Mouse (Mus musculus) MEL (cell line): ENCODE data around the gene Trpv4.

Source experiments
- CTCF ChIP-seq, 3 experiments: IDR thresholded peaks in 2 of 3; conservative IDR thresholded peaks in 1 of 3; 2 replicates each; pipeline ENCODE4 v1.5.1; 2011 to 2012; ENCODE audit warnings: low read length in 3 of 3, low read depth in 2 of 3, mild to moderate bottlenecking in 2 of 3, improper control_type of control experiment in 1 of 3, inconsistent platforms in 1 of 3, mixed read lengths in 1 of 3, moderate library complexity in 1 of 3; ENCODE audit not compliant: control insufficient read depth in 1 of 3, insufficient read depth in 1 of 3, poor library complexity in 1 of 3, severe bottlenecking in 1 of 3
- GATA1 ChIP-seq: IDR thresholded peaks from 2 replicates; pipeline ENCODE4 v1.6.1; 2011; ENCODE audit warnings: low read depth, low read length, improper control_type of control experiment
- HCFC1 ChIP-seq: IDR thresholded peaks from 2 replicates; pipeline ENCODE4 v1.6.1; 2012; ENCODE audit warnings: low read depth, mild to moderate bottlenecking, inconsistent platforms, low read length, improper control_type of control experiment, moderate library complexity
- JUND ChIP-seq: IDR thresholded peaks from 2 replicates; pipeline ENCODE4 v1.6.1; 2011; ENCODE audit warnings: low read depth, mild to moderate bottlenecking, improper control_type of control experiment, low read length
- MAZ ChIP-seq: IDR thresholded peaks from 2 replicates; pipeline ENCODE4 v1.6.1; 2012; ENCODE audit warnings: low read depth, mild to moderate bottlenecking, inconsistent platforms, low read length, improper control_type of control experiment
- MEF2A ChIP-seq: IDR thresholded peaks from 2 replicates; pipeline ENCODE4 v1.6.1; 2014; ENCODE audit warnings: low read depth, mild to moderate bottlenecking, inconsistent platforms, low read length, improper control_type of control experiment; ENCODE audit not compliant: poor library complexity, insufficient replicate concordance, severe bottlenecking; ENCODE audit errors: extremely low read depth
- MXI1 ChIP-seq: IDR thresholded peaks from 2 replicates; pipeline ENCODE4 v1.6.1; 2011; ENCODE audit warnings: mild to moderate bottlenecking, low read depth, low read length, improper control_type of control experiment
- POLR2A ChIP-seq, 2 experiments: IDR thresholded peaks; 2 replicates each; pipeline ENCODE4 v1.6.1; 2011 to 2012; ENCODE audit warnings: low read length in 2 of 2, mild to moderate bottlenecking in 2 of 2, control low read depth in 1 of 2, improper control_type of control experiment in 1 of 2, low read depth in 1 of 2, moderate library complexity in 1 of 2; ENCODE audit not compliant: control insufficient read depth in 1 of 2, insufficient read depth in 1 of 2, poor library complexity in 1 of 2
- POLR2AphosphoS2 ChIP-seq: IDR thresholded peaks from 2 replicates; pipeline ENCODE4 v1.6.1; 2011; ENCODE audit warnings: low read length, improper control_type of control experiment
- POLR2AphosphoS5 ChIP-seq: IDR thresholded peaks from 2 replicates; pipeline ENCODE4 v1.6.1; 2012; ENCODE audit warnings: low read depth, borderline replicate concordance, mild to moderate bottlenecking, inconsistent platforms, low read length, moderate library complexity, mixed read lengths
- RAD21 ChIP-seq: IDR thresholded peaks from 2 replicates; pipeline ENCODE4 v1.6.1; 2011; ENCODE audit warnings: mild to moderate bottlenecking, low read depth, low read length, improper control_type of control experiment
- RCOR1 ChIP-seq: IDR thresholded peaks from 2 replicates; pipeline ENCODE4 v1.6.1; 2012; ENCODE audit warnings: low read depth, mild to moderate bottlenecking, inconsistent platforms, low read length, improper control_type of control experiment
- USF2 ChIP-seq, 2 experiments: IDR thresholded peaks; 2 replicates each; pipeline ENCODE4 v1.6.1; 2011 to 2012; ENCODE audit warnings: improper control_type of control experiment in 2 of 2, low read length in 2 of 2, borderline replicate concordance in 1 of 2, inconsistent platforms in 1 of 2, low read depth in 1 of 2, mild to moderate bottlenecking in 1 of 2; ENCODE audit not compliant: insufficient read depth in 1 of 2
- ZC3H11A ChIP-seq: IDR thresholded peaks from 2 replicates; pipeline ENCODE4 v1.6.1; 2012; ENCODE audit warnings: low read depth, mild to moderate bottlenecking, inconsistent platforms, low read length, improper control_type of control experiment

GRCm38 (mm10) chr5:114679841-114680591 lies 21.8 kb upstream of the Trpv4 start:
- no peak for TF ChIP-seq RCOR1
- TF ChIP-seq USF2 (IDR thresholded peaks at IDR 0.05; ENCODE audit: borderline replicate concordance in 1 of 2, insufficient read depth in 1 of 2, low read depth in 1 of 2, low read length in 2 of 2) = no peak
- no peak for TF ChIP-seq POLR2AphosphoS5
- TF ChIP-seq CTCF (IDR thresholded peaks at IDR 0.05 in 2 of 3, conservative IDR thresholded peaks at IDR 0.05 in 1 of 3; ENCODE audit: control insufficient read depth in 1 of 3, insufficient read depth in 1 of 3, low read depth in 2 of 3, low read length in 3 of 3, poor library complexity in 1 of 3, severe bottlenecking in 1 of 3) = no peak
- TF ChIP-seq ZC3H11A = no peak
- TF ChIP-seq HCFC1 = no peak
- no peak for TF ChIP-seq RAD21
- TF ChIP-seq GATA1 = no peak
- no peak for TF ChIP-seq POLR2AphosphoS2
- no peak for TF ChIP-seq MEF2A
- no peak for TF ChIP-seq JUND
- TF ChIP-seq POLR2A (IDR thresholded peaks at IDR 0.05; ENCODE audit: control insufficient read depth in 1 of 2, insufficient read depth in 1 of 2, low read depth in 1 of 2, low read length in 2 of 2, poor library complexity in 1 of 2) = no peak
- TF ChIP-seq MXI1 = no peak
- no peak for TF ChIP-seq MAZ
